Mouse (Mus musculus): Measurements from ENCODE around the gene Krtdap.

DNA sequence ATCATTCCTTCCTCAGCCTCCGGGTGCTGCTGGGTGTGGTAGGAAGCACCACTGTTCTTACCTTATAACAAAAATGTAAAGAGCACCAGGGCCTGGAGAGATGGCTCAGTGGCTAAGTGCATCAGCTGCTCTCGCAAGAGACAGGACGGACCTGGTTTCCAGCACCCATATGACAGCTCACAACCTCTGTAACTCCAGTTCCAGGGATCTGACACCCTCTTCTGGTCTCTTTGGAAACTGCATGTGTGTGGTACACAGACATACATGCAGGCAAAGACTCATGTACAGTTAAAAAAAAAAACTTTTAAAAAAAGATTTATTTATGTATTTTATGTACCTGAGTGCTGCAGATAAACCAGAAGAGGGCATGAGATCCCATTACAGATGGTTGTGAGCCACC lies 15.6 kb downstream of the Krtdap start:
- TF ChIP-seq CTCF (IDR thresholded peaks at IDR 0.05; ENCODE audit: control insufficient read depth, insufficient read depth, insufficient replicate concordance, low read depth, low read length) = no peak
- TF ChIP-seq POLR2A (IDR thresholded peaks at IDR 0.05; ENCODE audit: control insufficient read depth, low read depth, low read length) = no peak

Measured in testis, adult 2 months (tissue).